Mouse (Mus musculus): Measurements from ENCODE around the gene Rhob. TPM values are rescaled to one million over a fixed set of nuclear protein-coding genes. Genes with fewer than 3 reads are reported as not detected.

Gene Rhob
- polyA plus RNA-seq, 1 experiment from 2014 or later, result 109 TPM

Other genes with a start within 250 kb of the Rhob start
- gene Gdf7, start 198.1 kb downstream of the Rhob start, polyA plus RNA-seq (2014; fragmentation: Nextera tagmentation; extraction: Ambion mirVana), result 0.43 TPM in 1 of 2 replicates, not detected in the other
- gene Hs1bp3, start 186.6 kb downstream of the Rhob start, polyA plus RNA-seq (2014; fragmentation: Nextera tagmentation; extraction: Ambion mirVana), result 6.0 and 6.2 TPM in 2 replicates
- not detected in 2 replicates for gene Slc7a15, start 99.1 kb upstream of the Rhob start, polyA plus RNA-seq (2014; fragmentation: Nextera tagmentation; extraction: Ambion mirVana)
- 62.4 and 68.7 TPM in 2 replicates for gene Pum2, start 174.1 kb upstream of the Rhob start, polyA plus RNA-seq (2014; fragmentation: Nextera tagmentation; extraction: Ambion mirVana)